Mouse (Mus musculus) activated CD4-positive, CD25-positive, alpha-beta regulatory T cell, adult 4 months (primary cell): ENCODE data around the gene Ushbp1. TPM values are rescaled to one million over a fixed set of nuclear protein-coding genes. Genes with fewer than 3 reads are reported as not detected.
A peak's percentile ranks its signal among the peaks of the same experiment; 100 is the strongest.
"Not testable (repeated sequence)": the region's sequence is repeated elsewhere in the genome, so short reads cannot be mapped to it uniquely, and the experiment has no call there.

Source experiments
- ATAC-seq: one replicate; pipeline ENCODE4 v1.8.0; 2017
- polyA plus RNA-seq, 2 experiments: library from polyadenylated mRNA; unstranded; fragments of 100-300 nt; shearing (Covaris generic); gene quantifications; one replicate each; pipeline ENCODE4 v1.2.1; 2017

Gene Ushbp1
- under 1 TPM in 1 of 2 experiments, not detected in 1; 0.28 TPM for polyA plus RNA-seq

GRCm38 (mm10) chr8:71395629-71396028 is at the start of gene Ushbp1:
Gene Ushbp1 (minus strand): TSS chr8:71395802.
- no peak for ATAC-seq

GRCm38 (mm10) chr8:71445096-71445495 is 49.5 kb upstream of the Ushbp1 start:
- ATAC-seq = no peak

GRCm38 (mm10) chr8:71441404-71441803 is 45.8 kb upstream of the Ushbp1 start:
- ATAC-seq = peak; percentile 65

- ATAC-seq = no peak
These were observed 41.4 kb upstream of the Ushbp1 start for GRCm38 (mm10) chr8:71437041-71437440.

GRCm38 (mm10) chr8:71432935-71433334 is 37.3 kb upstream of the Ushbp1 start:
- ATAC-seq = not testable (repeated sequence)

- no peak for ATAC-seq
These were observed 26.5 kb upstream of the Ushbp1 start for GRCm38 (mm10) chr8:71422121-71422520.

GRCm38 (mm10) chr8:71411535-71412273 is 16.1 kb upstream of the Ushbp1 start:
- peak; percentile 36 for ATAC-seq

GRCm38 (mm10) chr8:71408231-71408630 is 12.6 kb upstream of the Ushbp1 start:
- no peak for ATAC-seq

- ATAC-seq = no peak
These were observed 11.8 kb upstream of the Ushbp1 start for GRCm38 (mm10) chr8:71407441-71407840.

GRCm38 (mm10) chr8:71406099-71407015 is 10.8 kb upstream of the Ushbp1 start:
- ATAC-seq = peak; percentile 24

- peak; percentile 93 for ATAC-seq
These were observed 9.9 kb upstream of the Ushbp1 start, which contains the start of gene Ankle1 for GRCm38 (mm10) chr8:71405401-71406098. Gene Ankle1 (plus strand): TSS chr8:71406010.

- ATAC-seq = no peak
These were observed 9.3 kb upstream of the Ushbp1 start for GRCm38 (mm10) chr8:71404951-71405351.

- ATAC-seq = no peak
These were observed 8.4 kb upstream of the Ushbp1 start for GRCm38 (mm10) chr8:71404011-71404410.

- ATAC-seq = no peak
These were observed 7.7 kb upstream of the Ushbp1 start for GRCm38 (mm10) chr8:71403107-71403885.

GRCm38 (mm10) chr8:71402446-71402964 is 6.9 kb upstream of the Ushbp1 start:
- no peak for ATAC-seq

- ATAC-seq = no peak
These were observed 5.9 kb upstream of the Ushbp1 start for GRCm38 (mm10) chr8:71401454-71401853.

GRCm38 (mm10) chr8:71400826-71401225 is 5.2 kb upstream of the Ushbp1 start:
- ATAC-seq = no peak

GRCm38 (mm10) chr8:71397701-71398100 is 2.1 kb upstream of the Ushbp1 start:
- no peak for ATAC-seq

- peak; percentile 99 for ATAC-seq
These were observed 1.2 kb upstream of the Ushbp1 start, which contains the start of gene Babam1 for GRCm38 (mm10) chr8:71396639-71397305. Gene Babam1 (plus strand): TSS chr8:71396861.

GRCm38 (mm10) chr8:71395071-71395470 is 531 bp downstream of the Ushbp1 start:
- ATAC-seq = no peak

- no peak for ATAC-seq
These were observed 1.1 kb downstream of the Ushbp1 start for GRCm38 (mm10) chr8:71394481-71394880.
